In the genomic region with DNA sequence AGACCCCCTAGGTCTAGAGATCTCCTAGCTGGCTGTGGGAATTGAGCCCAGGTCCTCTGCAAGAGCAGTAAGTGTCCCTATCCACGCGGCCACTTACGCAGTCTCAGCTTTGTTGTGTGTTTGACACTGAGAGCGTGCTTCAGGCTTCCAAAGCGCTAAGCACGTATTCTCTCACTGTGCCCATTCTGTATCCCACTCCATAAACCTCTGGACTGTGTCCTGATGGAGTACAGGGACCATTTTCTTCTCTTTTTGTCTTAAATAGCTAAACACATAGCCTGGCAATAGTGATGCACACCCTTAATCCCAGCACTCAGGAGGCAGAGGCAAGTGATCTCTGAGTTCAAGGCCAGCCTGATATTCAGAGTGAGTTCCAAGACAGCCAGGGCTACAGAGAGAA, we compare ENCODE assay signal across 13 mouse cellular contexts. TPM values are rescaled to one million over a fixed set of nuclear protein-coding genes. Genes with fewer than 3 reads are reported as not detected.
DNase-seq lines count a peak whose midpoint lies in the region; ATAC-seq lines count a peak whose summit lies in the region.
"Had no signal": no experiment of that assay in that cellular context is flagged by ENCODE, and none has a peak within 500 bp of the region (broad histone marks: within the 10 kb centered on the region; RNA-seq: fewer than 3 reads in every experiment).

No protein-coding gene starts in this region.

- no peaks in the 10 kb centered on the region; the same call in 1 of the 2 replicates for H3K4me1 ChIP-seq in heart, embryonic 13.5 days
- peaks cover 11% of the 10 kb centered on the region for H3K4me1 ChIP-seq in limb, embryonic 12.5 days (replicated peaks)
- peaks cover 16% of the 10 kb centered on the region for H3K4me1 ChIP-seq in limb, embryonic 10.5 days
- no peaks in the 10 kb centered on the region for H3K4me1 ChIP-seq in midbrain, embryonic 11.5 days (ENCODE audit: control insufficient read depth, insufficient read depth, low read length)
- peaks cover 9% of the 10 kb centered on the region for H3K4me1 ChIP-seq in midbrain, embryonic 10.5 days

- H3K4me2 ChIP-seq in heart, embryonic 13.5 days: peak overlapping the region; percentile 70; the same call in 1 of the 2 replicates
- peak overlapping the region; percentile 57; the same call in 1 of the 2 replicates for H3K4me2 ChIP-seq in limb, embryonic 12.5 days
- H3K4me2 ChIP-seq in midbrain, embryonic 11.5 days: no peak overlapping the region

- H3K9me3 ChIP-seq in heart, embryonic 13.5 days: no peaks in the 10 kb centered on the region
- H3K9me3 ChIP-seq in limb, embryonic 12.5 days: no peaks in the 10 kb centered on the region
- H3K9me3 ChIP-seq in limb, embryonic 10.5 days (replicated peaks): no peaks in the 10 kb centered on the region
- no peaks in the 10 kb centered on the region for H3K9me3 ChIP-seq in midbrain, embryonic 11.5 days (ENCODE audit: control insufficient read depth, low read length)
- no peaks in the 10 kb centered on the region for H3K9me3 ChIP-seq in midbrain, embryonic 10.5 days (replicated peaks)
- H3K9me3 ChIP-seq: liver, embryonic 13.5 days had no signal

- no peak for DNase-seq in heart, adult 11 months
- DNase-seq in limb, embryonic 10.5 days (ENCODE audit: low spot score): no peak
- DNase-seq in midbrain, embryonic 11.5 days (ENCODE audit: low spot score, missing footprints): peak; percentile 84
- DNase-seq in midbrain, embryonic 10.5 days (ENCODE audit: low spot score): no peak
- no peak for DNase-seq in left cerebral cortex, adult 9 months (ENCODE audit: low spot score in 2 of 2)
- DNase-seq: cerebellum, adult 11 months; cerebellum, adult 9-11 months; gastrocnemius, postnatal 36 days; layer of hippocampus, adult 9-11 months; liver, embryonic 13.5 days had no signal

- H3K27me3 ChIP-seq in heart, embryonic 13.5 days (replicated peaks): peaks cover 8% of the 10 kb centered on the region; the same call in 1 of the 2 replicates
- H3K27me3 ChIP-seq in limb, embryonic 12.5 days: no peaks in the 10 kb centered on the region
- H3K27me3 ChIP-seq in limb, embryonic 10.5 days (ENCODE audit: low read depth, poor library complexity, severe bottlenecking): peaks cover 12% of the 10 kb centered on the region; the same call in 1 of the 2 replicates
- 0 out of 2 replicates have a peak, but pooled peaks cover 4% of the 10 kb centered on the region for H3K27me3 ChIP-seq in midbrain, embryonic 11.5 days (ENCODE audit: control insufficient read depth, insufficient read depth, low read length)
- peaks cover 26% of the 10 kb centered on the region for H3K27me3 ChIP-seq in midbrain, embryonic 10.5 days (ENCODE audit: low read depth, poor library complexity, severe bottlenecking)

- H3K36me3 ChIP-seq in heart, embryonic 13.5 days: no peaks in the 10 kb centered on the region
- no peaks in the 10 kb centered on the region for H3K36me3 ChIP-seq in limb, embryonic 12.5 days
- H3K36me3 ChIP-seq in limb, embryonic 10.5 days: no peaks in the 10 kb centered on the region
- H3K36me3 ChIP-seq in midbrain, embryonic 11.5 days (ENCODE audit: control insufficient read depth, insufficient read depth, low read length): no peaks in the 10 kb centered on the region
- H3K36me3 ChIP-seq in midbrain, embryonic 10.5 days: no peaks in the 10 kb centered on the region
- H3K36me3 ChIP-seq: liver, embryonic 13.5 days had no signal

- H3K4me3 ChIP-seq in heart, embryonic 13.5 days: 0 out of 2 replicates have a peak overlapping the region, but pooled peaks have one; percentile 40
- no peak overlapping the region for H3K4me3 ChIP-seq in limb, embryonic 12.5 days (replicated peaks)
- no peak overlapping the region for H3K4me3 ChIP-seq in limb, embryonic 10.5 days
- no peak overlapping the region for H3K4me3 ChIP-seq in midbrain, embryonic 11.5 days (ENCODE audit: low read depth, low read length)
- H3K4me3 ChIP-seq in midbrain, embryonic 10.5 days: no peak overlapping the region

- 75% methylated on average over 6 of the region's 6 CpGs for WGBS in heart, embryonic 13.5 days
- WGBS in limb, embryonic 12.5 days: 83% methylated on average over 6 of the region's 6 CpGs
- 87% methylated on average over 6 of the region's 6 CpGs for WGBS in limb, embryonic 10.5 days
- WGBS in midbrain, embryonic 11.5 days: 83% methylated on average over 6 of the region's 6 CpGs
- WGBS in midbrain, embryonic 10.5 days: 85% methylated on average over 6 of the region's 6 CpGs

- H3K9ac ChIP-seq in heart, embryonic 13.5 days: no peak overlapping the region
- H3K9ac ChIP-seq in limb, embryonic 12.5 days (replicated peaks): no peak overlapping the region
- H3K9ac ChIP-seq in midbrain, embryonic 11.5 days (ENCODE audit: low read length): no peak overlapping the region
- H3K9ac ChIP-seq: liver, embryonic 13.5 days had no signal

- ATAC-seq in heart, embryonic 13.5 days (ENCODE audit: extremely low read depth, insufficient number of reproducible peaks, low FRiP score, low TSS enrichment): no peak
- no peak for ATAC-seq in limb, embryonic 12.5 days (ENCODE audit: insufficient number of reproducible peaks, insufficient read depth, low FRiP score, low TSS enrichment, low read depth)
- no peak for ATAC-seq in midbrain, embryonic 11.5 days (ENCODE audit: low FRiP score)

- H3K27ac ChIP-seq in heart, embryonic 13.5 days (replicated peaks): no peak overlapping the region
- no peak overlapping the region for H3K27ac ChIP-seq in limb, embryonic 12.5 days
- H3K27ac ChIP-seq in limb, embryonic 10.5 days: no peak overlapping the region
- H3K27ac ChIP-seq in midbrain, embryonic 11.5 days (ENCODE audit: low read depth, low read length): no peak overlapping the region
- no peak overlapping the region for H3K27ac ChIP-seq in midbrain, embryonic 10.5 days (replicated peaks)
- H3K27ac ChIP-seq: liver, embryonic 13.5 days; stomach, postnatal 0 days had no signal

RNA-seq across cellular contexts. Expression of gene Efna1, which starts 18.0 kb away (rescaled TPM):
- 33.3 and 38.4 TPM in 2 replicates for polyA plus RNA-seq in heart, embryonic 13.5 days (2015; fragmentation: Nextera tagmentation; extraction: Ambion mirVana)
- 36.9 and 40.4 TPM in 2 replicates for polyA plus RNA-seq in limb, embryonic 12.5 days (2016; fragmentation: Nextera tagmentation; extraction: Ambion mirVana)
- polyA plus RNA-seq in limb, embryonic 10.5 days (2016; fragmentation: Nextera tagmentation; extraction: Ambion mirVana): 29.8 and 36.8 TPM in 2 replicates
- polyA plus RNA-seq in midbrain, embryonic 11.5 days (2014; fragmentation: Nextera tagmentation; extraction: Ambion mirVana): 12.2 and 12.5 TPM in 2 replicates
- 11.8 TPM in 2 replicates for polyA plus RNA-seq in midbrain, embryonic 10.5 days (2016; fragmentation: Nextera tagmentation; extraction: Ambion mirVana)

RNA-seq across cellular contexts. Expression of gene Efna3, which starts 23.9 kb away (rescaled TPM):
- 1.8 and 1.9 TPM in 2 replicates for polyA plus RNA-seq in heart, embryonic 13.5 days (2015; fragmentation: Nextera tagmentation; extraction: Ambion mirVana)
- polyA plus RNA-seq in limb, embryonic 12.5 days (2016; fragmentation: Nextera tagmentation; extraction: Ambion mirVana): 17.6 and 21.3 TPM in 2 replicates
- polyA plus RNA-seq in limb, embryonic 10.5 days (2016; fragmentation: Nextera tagmentation; extraction: Ambion mirVana): 13.2 and 18.4 TPM in 2 replicates
- 4.6 and 6.4 TPM in 2 replicates for polyA plus RNA-seq in midbrain, embryonic 11.5 days (2014; fragmentation: Nextera tagmentation; extraction: Ambion mirVana)
- 3.9 and 7.0 TPM in 2 replicates for polyA plus RNA-seq in midbrain, embryonic 10.5 days (2016; fragmentation: Nextera tagmentation; extraction: Ambion mirVana)

RNA-seq across cellular contexts. Expression of gene Slc50a1, which starts 28.5 kb away (rescaled TPM):
- 40.6 and 40.7 TPM in 2 replicates for polyA plus RNA-seq in heart, embryonic 13.5 days (2015; fragmentation: Nextera tagmentation; extraction: Ambion mirVana)
- polyA plus RNA-seq in limb, embryonic 12.5 days (2016; fragmentation: Nextera tagmentation; extraction: Ambion mirVana): 58.5 and 66.3 TPM in 2 replicates
- 33.2 and 41.3 TPM in 2 replicates for polyA plus RNA-seq in limb, embryonic 10.5 days (2016; fragmentation: Nextera tagmentation; extraction: Ambion mirVana)
- 33.0 and 34.7 TPM in 2 replicates for polyA plus RNA-seq in midbrain, embryonic 11.5 days (2014; fragmentation: Nextera tagmentation; extraction: Ambion mirVana)
- 29.8 and 34.3 TPM in 2 replicates for polyA plus RNA-seq in midbrain, embryonic 10.5 days (2016; fragmentation: Nextera tagmentation; extraction: Ambion mirVana)

RNA-seq across cellular contexts. Expression of gene Efna4, which starts 38.9 kb away (rescaled TPM):
- 9.9 and 10.2 TPM in 2 replicates for polyA plus RNA-seq in heart, embryonic 13.5 days (2015; fragmentation: Nextera tagmentation; extraction: Ambion mirVana)
- 53.2 and 55.1 TPM in 2 replicates for polyA plus RNA-seq in limb, embryonic 12.5 days (2016; fragmentation: Nextera tagmentation; extraction: Ambion mirVana)
- polyA plus RNA-seq in limb, embryonic 10.5 days (2016; fragmentation: Nextera tagmentation; extraction: Ambion mirVana): 47.4 and 53.4 TPM in 2 replicates
- polyA plus RNA-seq in midbrain, embryonic 11.5 days (2014; fragmentation: Nextera tagmentation; extraction: Ambion mirVana): 15.3 and 17.5 TPM in 2 replicates
- polyA plus RNA-seq in midbrain, embryonic 10.5 days (2016; fragmentation: Nextera tagmentation; extraction: Ambion mirVana): 20.5 and 21.9 TPM in 2 replicates

RNA-seq across cellular contexts. Expression of gene Dpm3, which starts 39.8 kb away (rescaled TPM):
- 77.5 and 85.1 TPM in 2 replicates for polyA plus RNA-seq in heart, embryonic 13.5 days (2015; fragmentation: Nextera tagmentation; extraction: Ambion mirVana)
- polyA plus RNA-seq in limb, embryonic 12.5 days (2016; fragmentation: Nextera tagmentation; extraction: Ambion mirVana): 93.9 and 102 TPM in 2 replicates
- 82.5 and 84.0 TPM in 2 replicates for polyA plus RNA-seq in limb, embryonic 10.5 days (2016; fragmentation: Nextera tagmentation; extraction: Ambion mirVana)
- polyA plus RNA-seq in midbrain, embryonic 11.5 days (2014; fragmentation: Nextera tagmentation; extraction: Ambion mirVana): 83.0 and 87.2 TPM in 2 replicates
- 94.9 and 101 TPM in 2 replicates for polyA plus RNA-seq in midbrain, embryonic 10.5 days (2016; fragmentation: Nextera tagmentation; extraction: Ambion mirVana)
